ENCODE assay signal across 11 mouse cellular contexts in genomic region chr10:23171541-23171940, GRCm38 (mm10).
"Had no signal": no experiment of that assay in that cellular context is flagged by ENCODE, and none has a peak within 500 bp of the region (broad histone marks: within the 10 kb centered on the region; RNA-seq: fewer than 3 reads in every experiment).

No protein-coding gene starts in this region.

- H3K9ac ChIP-seq: liver, embryonic 13.5 days; midbrain, embryonic 12.5 days; neural tube, embryonic 13.5 days had no signal

- H3K36me3 ChIP-seq: liver, embryonic 13.5 days; midbrain, embryonic 12.5 days; neural tube, embryonic 13.5 days had no signal

- DNase-seq: kidney, postnatal 14 days; kidney, postnatal 4 days; liver, embryonic 13.5 days; lung, adult 2 months; thymus, adult 18-20 months; thymus, postnatal 36 days had no signal

- H3K9me3 ChIP-seq: liver, embryonic 13.5 days; midbrain, embryonic 12.5 days; neural tube, embryonic 13.5 days had no signal

- H3K27me3 ChIP-seq: liver, embryonic 13.5 days; midbrain, embryonic 12.5 days; neural tube, embryonic 13.5 days had no signal

- H3K4me3 ChIP-seq: liver, embryonic 13.5 days; midbrain, embryonic 12.5 days; myocyte; neural tube, embryonic 13.5 days had no signal

- H3K4me2 ChIP-seq: liver, embryonic 13.5 days; midbrain, embryonic 12.5 days; neural tube, embryonic 13.5 days had no signal

- H3K4me1 ChIP-seq: liver, embryonic 13.5 days; midbrain, embryonic 12.5 days; neural tube, embryonic 13.5 days had no signal

- ATAC-seq: midbrain, embryonic 16.5 days had no signal

- H3K27ac ChIP-seq: liver, embryonic 13.5 days; macrophage; midbrain, embryonic 12.5 days; neural tube, embryonic 13.5 days had no signal
